Mouse (Mus musculus) CH12.LX (cell line): ENCODE measurements around the gene Saal1. TPM values are rescaled to one million over a fixed set of nuclear protein-coding genes. Genes with fewer than 3 reads are reported as not detected.
"Not testable (repeated sequence)": the region's sequence is repeated elsewhere in the genome, so short reads cannot be mapped to it uniquely, and the experiment has no call there.

Experiments used
- DNase-seq: peaks from one replicate; pipeline ENCODE4 v3.0.0-alpha.2; 2013; ENCODE audit errors: extremely low read depth
- H3K27ac ChIP-seq: 2 replicates; pipeline ENCODE4 v1.5.1; 2012; ENCODE audit warnings: low read depth, mild to moderate bottlenecking, control low read depth, moderate library complexity; ENCODE audit not compliant: insufficient read depth
- H3K27me3 ChIP-seq: replicated peaks from 2 replicates; pipeline ENCODE3; 2012; ENCODE audit warnings: inconsistent platforms
- H3K36me3 ChIP-seq, 2 experiments: replicated peaks in 1 of 2; 2 replicates each; pipeline versions ENCODE3 to v1.6.1; 2012; ENCODE audit warnings: inconsistent platforms in 1 of 2, low read length in 1 of 2, mild to moderate bottlenecking in 1 of 2, mixed read lengths in 1 of 2, moderate library complexity in 1 of 2; ENCODE audit not compliant: control insufficient read depth in 1 of 2, insufficient read depth in 1 of 2
- H3K4me1 ChIP-seq, 2 experiments: 2 replicates each; pipeline ENCODE4 v1.6.1; 2012; ENCODE audit warnings: inconsistent platforms in 1 of 2, moderate library complexity in 1 of 2; ENCODE audit not compliant: insufficient read depth in 2 of 2, control insufficient read depth in 1 of 2
- H3K4me2 ChIP-seq: 2 replicates; pipeline ENCODE4 v1.6.1; 2012; ENCODE audit warnings: low read depth, mild to moderate bottlenecking, control low read depth; ENCODE audit not compliant: poor library complexity, insufficient read depth, severe bottlenecking
- H3K4me3 ChIP-seq, 3 experiments: fragments of 150-350 bp in 1 of 3; sonication (generic) in 1 of 3; replicated peaks in 1 of 3; 2 replicates each; pipeline versions ENCODE3 to v1.5.1; 2011 to 2012; ENCODE audit warnings: low read depth in 2 of 3, low read length in 2 of 3, mild to moderate bottlenecking in 2 of 3, moderate library complexity in 2 of 3, control low read depth in 1 of 3, improper control_type of control experiment in 1 of 3, inconsistent platforms in 1 of 3, mixed read lengths in 1 of 3; ENCODE audit not compliant: poor library complexity in 1 of 3
- H3K79me2 ChIP-seq: replicated peaks from 2 replicates; pipeline ENCODE4 v1.6.1; 2012; ENCODE audit warnings: mild to moderate bottlenecking, moderate library complexity; ENCODE audit not compliant: control insufficient read depth, poor library complexity, insufficient read depth, severe bottlenecking; ENCODE audit errors: extremely low read depth
- H3K9ac ChIP-seq: 2 replicates; pipeline ENCODE4 v1.6.1; 2012; ENCODE audit warnings: low read depth, mild to moderate bottlenecking, control low read depth, moderate library complexity; ENCODE audit not compliant: insufficient read depth
- H3K9me3 ChIP-seq: replicated peaks from 2 replicates; pipeline ENCODE3; 2012; ENCODE audit warnings: low read length, inconsistent platforms, mixed read lengths
- BHLHE40 ChIP-seq: IDR thresholded peaks from 2 replicates; pipeline ENCODE4 v1.6.1; 2011; ENCODE audit warnings: mild to moderate bottlenecking, low read depth, low read length, improper control_type of control experiment
- CHD1 ChIP-seq: IDR thresholded peaks from 2 replicates; pipeline ENCODE4 v1.6.1; 2012; ENCODE audit warnings: low read depth, low read length, improper control_type of control experiment, inconsistent platforms
- E2F4 ChIP-seq: IDR thresholded peaks from 2 replicates; pipeline ENCODE4 v1.6.1; 2011; ENCODE audit warnings: low read depth, low read length, improper control_type of control experiment; ENCODE audit not compliant: insufficient replicate concordance
- ELF1 ChIP-seq: IDR thresholded peaks from 2 replicates; pipeline ENCODE4 v1.6.1; 2014; ENCODE audit warnings: low read depth, mild to moderate bottlenecking, inconsistent platforms, low read length, improper control_type of control experiment
- EP300 ChIP-seq: IDR thresholded peaks from 2 replicates; pipeline ENCODE4 v1.6.1; 2011; ENCODE audit warnings: low read length, improper control_type of control experiment
- ETS1 ChIP-seq: conservative IDR thresholded peaks from 2 replicates; pipeline ENCODE4 v1.6.1; 2012; ENCODE audit warnings: low read depth, mild to moderate bottlenecking, inconsistent platforms, low read length, improper control_type of control experiment, moderate library complexity
- GABPA ChIP-seq: IDR thresholded peaks from 2 replicates; pipeline ENCODE4 v1.6.1; 2012; ENCODE audit warnings: low read depth, low read length, improper control_type of control experiment, inconsistent platforms; ENCODE audit not compliant: insufficient replicate concordance
- IRF4 ChIP-seq: IDR thresholded peaks from 2 replicates; pipeline ENCODE4 v1.6.1; 2014; ENCODE audit warnings: low read depth, mild to moderate bottlenecking, inconsistent platforms, low read length, improper control_type of control experiment
- JUND ChIP-seq: conservative IDR thresholded peaks from 2 replicates; pipeline ENCODE4 v1.6.1; 2011; ENCODE audit warnings: low read depth, low read length, improper control_type of control experiment
- MAX ChIP-seq: IDR thresholded peaks from 2 replicates; pipeline ENCODE4 v1.6.1; 2011; ENCODE audit warnings: low read length, improper control_type of control experiment
- MAZ ChIP-seq: IDR thresholded peaks from 2 replicates; pipeline ENCODE4 v1.6.1; 2012; ENCODE audit warnings: low read depth, mild to moderate bottlenecking, inconsistent platforms, low read length, improper control_type of control experiment, moderate library complexity
- NRF1 ChIP-seq: IDR thresholded peaks from 2 replicates; pipeline ENCODE4 v1.6.1; 2014; ENCODE audit warnings: low read depth, mild to moderate bottlenecking, inconsistent platforms, low read length, improper control_type of control experiment, moderate library complexity
- RAD21 ChIP-seq: IDR thresholded peaks from 2 replicates; pipeline ENCODE4 v1.6.1; 2011; ENCODE audit warnings: low read depth, mild to moderate bottlenecking, low read length, improper control_type of control experiment, moderate library complexity
- RCOR1 ChIP-seq: conservative IDR thresholded peaks from 2 replicates; pipeline ENCODE4 v1.6.1; 2012; ENCODE audit warnings: low read depth, mild to moderate bottlenecking, inconsistent platforms, low read length, improper control_type of control experiment
- USF2 ChIP-seq: conservative IDR thresholded peaks from 2 replicates; pipeline ENCODE4 v1.6.1; 2011; ENCODE audit warnings: low read depth, low read length, improper control_type of control experiment
- ZMIZ1 ChIP-seq: IDR thresholded peaks from 2 replicates; pipeline ENCODE4 v1.6.1; 2012; ENCODE audit warnings: low read depth, mild to moderate bottlenecking, inconsistent platforms, low read length, improper control_type of control experiment
- dilution Hi-C: fragments of 300-500 bp; cut with MboI; formaldehyde crosslinking; loops from 2 replicates; pipeline ENCODE4 v1.14.3; 2020; ENCODE audit warnings: low sequenced_read_pairs; ENCODE audit not compliant: extremely low pct_unique_long_range_greater_than_20kb, extremely low pct_ligation_motif_present
- in situ Hi-C: fragments of 300-500 bp; cut with MboI; formaldehyde crosslinking; loops from 3 replicates; pipeline ENCODE4 v1.14.3; 2019; ENCODE audit warnings: low sequenced_read_pairs, low pct_ligation_motif_present, low pct_unique_long_range_greater_than_20kb, mixed read lengths
- polyA plus RNA-seq: library from polyadenylated mRNA; unstranded; fragments of >175 nt; gene quantifications from 2 replicates; pipeline ENCODE4 v1.2.1, GENCODE M21; 2012; ENCODE audit warnings: low read depth; ENCODE audit not compliant: insufficient read length
- total RNA-seq, 2 experiments: library from RNA; depleted of rRNA; stranded (reverse); fragments of 300-350 nt in 1 of 2; fragments of >200 nt in 1 of 2; gene quantifications; 2 replicates each; pipeline ENCODE4 v1.2.3; 2012 to 2014

The Saal1 gene
- total and polyA plus RNA-seq, 3 experiments: 15.2 to 24.5 (median 16.6) TPM

- H3K4me1 ChIP-seq: peaks cover 2 to 6% of the 10 kb centered on the region in 2 experiments; a peak in 3 of 4 replicates
- DNase-seq: no peak
- no peak for TF ChIP-seq MAX
- in situ Hi-C loops (no loop called here), dilution Hi-C loops (no loop called here)
- no peaks in the 10 kb centered on the region for H3K9me3 ChIP-seq
- no peaks in the 10 kb centered on the region for H3K79me2 ChIP-seq
- H3K27ac ChIP-seq: no peak overlapping the region
- no peak overlapping the region for H3K4me3 ChIP-seq
- H3K4me2 ChIP-seq: no peak overlapping the region
- no peak overlapping the region for H3K9ac ChIP-seq
- H3K27me3 ChIP-seq: peaks cover 10% of the 10 kb centered on the region
- no peaks in the 10 kb centered on the region for H3K36me3 ChIP-seq
Observed at GRCm38 (mm10) chr7:46661591-46662090, 48.8 kb downstream of the Saal1 start.

DNA sequence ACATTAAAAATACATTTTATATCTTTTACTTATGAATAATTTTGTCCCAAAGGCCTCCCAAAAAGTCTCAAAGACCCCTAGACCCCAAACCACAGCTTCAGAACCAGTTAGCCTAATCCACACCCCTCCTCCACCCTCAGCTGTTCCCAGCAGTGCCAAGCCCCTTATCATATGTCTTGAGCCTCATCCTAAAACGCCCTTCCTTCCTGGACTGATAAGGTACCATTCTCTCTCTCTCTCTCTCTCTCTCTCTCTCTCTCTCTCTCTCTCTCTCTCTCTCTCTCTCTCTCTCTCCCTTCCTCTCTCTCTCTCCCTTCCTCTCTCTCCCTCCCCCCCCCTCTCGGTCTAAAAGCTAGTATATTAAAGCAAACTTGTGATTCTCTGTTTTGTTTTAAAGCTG, 58.2 kb downstream of the Saal1 start:
- TF ChIP-seq E2F4 (no peak), USF2 (no peak), IRF4 (no peak), GABPA (no peak), BHLHE40 (no peak), ELF1 (no peak), RAD21 (no peak), NRF1 (no peak), ZMIZ1 (no peak), MAZ (no peak), ETS1 (no peak), CHD1 (no peak), EP300 (no peak), JUND (no peak), RCOR1 (no peak)
- Histone ChIP-seq H3K27ac (no peak overlapping the region), H3K9ac (no peak overlapping the region), H3K79me2 (no peaks in the 10 kb centered on the region), H3K36me3 (no peaks in the 10 kb centered on the region), H3K27me3 (peaks cover 4% of the 10 kb centered on the region), H3K4me3 (no peak overlapping the region), H3K4me2 (no peak overlapping the region), H3K9me3 (no peaks in the 10 kb centered on the region), H3K4me1 (0 out of 4 replicates have a peak, but pooled peaks cover 0 to 5% of the 10 kb centered on the region in 2 experiments)
- no peak for DNase-seq
- dilution Hi-C loops: no loop called here
- in situ Hi-C loops: no loop called here

- H3K27ac ChIP-seq, H3K4me3 ChIP-seq, H3K4me2 ChIP-seq, H3K9ac ChIP-seq, H3K36me3 ChIP-seq, H3K79me2 ChIP-seq, in situ Hi-C loops, H3K4me1 ChIP-seq, H3K9me3 ChIP-seq, dilution Hi-C loops: not testable (repeated sequence)
- DNase-seq: peak; percentile 19
- peaks cover 11% of the 10 kb centered on the region for H3K27me3 ChIP-seq
Observed at GRCm38 (mm10) chr7:46650231-46650630, 60.2 kb downstream of the Saal1 start.
